Mouse (Mus musculus) midbrain, embryonic 16.5 days (tissue): ENCODE measurements around the gene Setd2. TPM values are rescaled to one million over a fixed set of nuclear protein-coding genes. Genes with fewer than 3 reads are reported as not detected.

Experiments used
- ATAC-seq: fragments of 200-750 bp; cut with Nextera tagmentation; 2 replicates; pipeline ENCODE4 v1.8.0; 2017; ENCODE audit warnings: moderate TSS enrichment
- H3K27ac ChIP-seq: fragments of 300-500 bp; sonication (generic); 2 replicates; pipeline ENCODE4 v1.5.1; 2014; ENCODE audit warnings: mild to moderate bottlenecking, low read length, mixed read lengths
- H3K27me3 ChIP-seq: fragments of 300-500 bp; sonication (generic); 2 replicates; pipeline ENCODE4 v1.6.1; 2014; ENCODE audit warnings: low read depth, low read length, mixed read lengths; ENCODE audit not compliant: control insufficient read depth, insufficient read depth
- H3K36me3 ChIP-seq: fragments of 300-500 bp; sonication (generic); 2 replicates; pipeline ENCODE4 v1.6.1; 2014; ENCODE audit warnings: mild to moderate bottlenecking, low read length, moderate library complexity, mixed read lengths; ENCODE audit not compliant: control insufficient read depth, insufficient read depth
- H3K4me1 ChIP-seq: fragments of 300-500 bp; sonication (generic); 2 replicates; pipeline ENCODE4 v1.6.1; 2014; ENCODE audit warnings: mild to moderate bottlenecking, low read length, mixed read lengths; ENCODE audit not compliant: control insufficient read depth, insufficient read depth
- H3K4me2 ChIP-seq: fragments of 300-500 bp; sonication (generic); 2 replicates; pipeline ENCODE4 v1.6.1; 2014; ENCODE audit warnings: mild to moderate bottlenecking, low read length, mixed read lengths
- H3K4me3 ChIP-seq: fragments of 300-500 bp; sonication (generic); 2 replicates; pipeline ENCODE4 v1.5.1; 2014; ENCODE audit warnings: low read depth, mild to moderate bottlenecking, low read length, moderate library complexity, mixed read lengths
- H3K9ac ChIP-seq: fragments of 300-500 bp; sonication (generic); 2 replicates; pipeline ENCODE4 v1.6.1; 2014; ENCODE audit warnings: low read depth, low read length, mixed read lengths
- H3K9me3 ChIP-seq: fragments of 300-500 bp; sonication (generic); replicated peaks from 2 replicates; pipeline ENCODE4 v1.6.1; 2014; ENCODE audit warnings: mild to moderate bottlenecking, low read length, mixed read lengths; ENCODE audit not compliant: control insufficient read depth, poor library complexity, severe bottlenecking
- WGBS: fragments of 180-500 bp; shearing (Covaris S2); extraction: QIAGEN DNeasy Blood & Tissue Kit; methylation state at CpG from one replicate; pipeline ENCODE4 v1.1.7; 2014; 5-methylcytosine and 5-hydroxymethylcytosine counted together
- polyA plus RNA-seq: library from polyadenylated mRNA; unstranded; fragments of >200 nt; fragmentation: Nextera tagmentation; extraction: Ambion mirVana; gene quantifications from 2 replicates; pipeline ENCODE4 v1.2.1, GENCODE M21; 2015

Setd2 gene
- polyA plus RNA-seq, 1 experiment from 2014 or later, result 32.6 TPM

DNA sequence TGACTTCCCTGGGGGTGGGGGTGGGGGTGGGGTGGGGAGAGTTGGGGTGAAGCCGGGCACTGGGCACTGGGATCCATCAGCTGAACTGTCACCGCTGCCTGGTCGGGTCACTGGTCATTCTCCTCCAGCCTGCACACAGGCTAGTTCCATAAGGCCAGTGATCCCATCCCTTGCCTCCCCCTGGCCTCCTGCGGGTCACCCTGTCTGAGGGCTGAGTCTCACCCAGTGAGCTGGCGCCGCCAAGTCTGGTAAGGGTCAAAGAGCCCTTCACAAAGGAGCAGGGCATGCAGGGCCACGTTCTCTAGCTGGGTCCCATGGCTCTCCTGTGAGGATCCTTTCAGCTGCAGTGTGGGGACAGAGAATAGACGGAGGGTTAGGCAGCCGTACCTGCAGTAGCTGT lies 111.4 kb downstream of the Setd2 start:
- ATAC-seq, result no peak
- H3K27ac ChIP-seq, result no peak overlapping the region
- 0 out of 2 replicates have a peak, but pooled peaks cover 2% of the 10 kb centered on the region for H3K4me1 ChIP-seq
- H3K9me3 ChIP-seq, result no peaks in the 10 kb centered on the region
- 73% methylated on average over 9 of the region's 9 CpGs for WGBS
- no peaks in the 10 kb centered on the region for H3K27me3 ChIP-seq
- H3K36me3 ChIP-seq, result no peaks in the 10 kb centered on the region
- no peak overlapping the region for H3K4me2 ChIP-seq
- H3K4me3 ChIP-seq, result no peak overlapping the region
- H3K9ac ChIP-seq, result no peak overlapping the region

GRCm38 (mm10) chr9:110644295-110644694 lies 111.9 kb downstream of the Setd2 start:
- Histone ChIP-seq H3K4me2 (no peak overlapping the region), H3K4me1 (peaks cover 5% of the 10 kb centered on the region), H3K36me3 (no peaks in the 10 kb centered on the region), H3K4me3 (no peak overlapping the region), H3K27me3 (no peaks in the 10 kb centered on the region), H3K27ac (no peak overlapping the region), H3K9me3 (no peaks in the 10 kb centered on the region), H3K9ac (no peak overlapping the region)
- no peak for ATAC-seq
- WGBS, result 81% methylated on average over 10 of the region's 10 CpGs

- Histone ChIP-seq H3K4me1 (peaks cover 12% of the 10 kb centered on the region), H3K27ac (no peak overlapping the region), H3K27me3 (no peaks in the 10 kb centered on the region), H3K9ac (no peak overlapping the region), H3K36me3 (no peaks in the 10 kb centered on the region), H3K4me2 (no peak overlapping the region), H3K4me3 (no peak overlapping the region), H3K9me3 (no peaks in the 10 kb centered on the region)
- ATAC-seq, result no peak
- WGBS, result 88% methylated on average over 9 of the region's 9 CpGs
Observed at GRCm38 (mm10) chr9:110645219-110645618, 112.8 kb downstream of the Setd2 start.

- peak; percentile 59 for ATAC-seq
- Histone ChIP-seq H3K4me3 (no peak overlapping the region), H3K9me3 (no peaks in the 10 kb centered on the region), H3K27ac (peak overlapping the region; percentile 75), H3K4me1 (peaks cover 35% of the 10 kb centered on the region), H3K4me2 (no peak overlapping the region), H3K36me3 (no peaks in the 10 kb centered on the region), H3K9ac (no peak overlapping the region), H3K27me3 (peaks cover 2% of the 10 kb centered on the region; the same call in 1 of the 2 replicates)
Observed at GRCm38 (mm10) chr9:110649775-110650174, 117.4 kb downstream of the Setd2 start.

DNA sequence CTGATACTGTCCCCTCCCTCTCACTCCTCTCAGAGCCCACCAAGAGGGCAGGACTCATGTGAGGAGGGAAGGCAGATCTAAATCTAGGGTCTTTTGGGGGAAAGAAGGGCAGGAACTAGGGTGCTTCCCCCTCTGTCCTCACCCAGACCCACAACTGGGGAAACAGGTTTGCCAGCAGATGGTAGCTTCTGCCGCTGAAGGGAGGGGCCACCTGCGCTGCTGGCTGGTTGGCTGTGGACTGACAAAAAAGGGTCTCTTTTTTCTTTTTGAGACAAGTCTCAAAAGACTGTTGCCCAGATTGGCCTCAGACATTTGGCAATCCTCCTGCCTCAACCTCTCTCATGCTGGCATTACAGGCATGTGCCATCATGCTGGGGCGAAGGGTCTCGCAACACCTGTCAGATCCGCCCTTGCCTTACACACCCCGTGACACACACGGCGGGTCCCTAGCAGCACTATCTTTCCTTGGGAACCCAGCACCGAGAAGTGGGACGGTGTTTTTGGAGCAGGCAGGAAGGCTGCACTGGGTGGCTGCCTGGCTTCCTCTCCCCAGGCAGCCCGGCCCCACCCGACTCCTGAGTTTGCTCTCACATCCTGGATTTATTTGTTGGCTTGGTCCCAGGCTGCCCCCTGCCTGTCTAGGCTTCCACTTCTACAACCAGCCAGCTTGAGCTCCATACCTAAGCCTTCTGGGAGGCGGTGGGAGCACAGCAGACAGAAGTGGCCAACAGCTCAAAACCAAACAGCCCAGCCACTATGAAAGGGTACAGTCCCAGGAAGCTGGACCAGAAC lies 119.7 kb downstream of the Setd2 start:
- WGBS, result 42% methylated on average over 13 of the region's 13 CpGs
- Histone ChIP-seq H3K4me3 (no peak overlapping the region), H3K27me3 (peaks cover 2% of the 10 kb centered on the region; the same call in 1 of the 2 replicates), H3K36me3 (no peaks in the 10 kb centered on the region), H3K9ac (peak overlapping the region; percentile 2; the same call in 1 of the 2 replicates), H3K9me3 (no peaks in the 10 kb centered on the region), H3K27ac (no peak overlapping the region), H3K4me2 (peak overlapping the region; percentile 94), H3K4me1 (peaks cover 44% of the 10 kb centered on the region)
- no peak for ATAC-seq

- Histone ChIP-seq H3K4me1 (peaks cover 52% of the 10 kb centered on the region), H3K9ac (peak overlapping the region; percentile 80), H3K27me3 (peaks cover 2% of the 10 kb centered on the region; the same call in 1 of the 2 replicates), H3K27ac (no peak overlapping the region), H3K4me2 (peak overlapping the region; percentile 94), H3K36me3 (no peaks in the 10 kb centered on the region), H3K4me3 (peak overlapping the region; percentile 75), H3K9me3 (no peaks in the 10 kb centered on the region)
- WGBS, result 20% methylated on average over 14 of the region's 14 CpGs
- ATAC-seq, result no peak
Observed at GRCm38 (mm10) chr9:110652963-110653654, 120.7 kb downstream of the Setd2 start.

DNA sequence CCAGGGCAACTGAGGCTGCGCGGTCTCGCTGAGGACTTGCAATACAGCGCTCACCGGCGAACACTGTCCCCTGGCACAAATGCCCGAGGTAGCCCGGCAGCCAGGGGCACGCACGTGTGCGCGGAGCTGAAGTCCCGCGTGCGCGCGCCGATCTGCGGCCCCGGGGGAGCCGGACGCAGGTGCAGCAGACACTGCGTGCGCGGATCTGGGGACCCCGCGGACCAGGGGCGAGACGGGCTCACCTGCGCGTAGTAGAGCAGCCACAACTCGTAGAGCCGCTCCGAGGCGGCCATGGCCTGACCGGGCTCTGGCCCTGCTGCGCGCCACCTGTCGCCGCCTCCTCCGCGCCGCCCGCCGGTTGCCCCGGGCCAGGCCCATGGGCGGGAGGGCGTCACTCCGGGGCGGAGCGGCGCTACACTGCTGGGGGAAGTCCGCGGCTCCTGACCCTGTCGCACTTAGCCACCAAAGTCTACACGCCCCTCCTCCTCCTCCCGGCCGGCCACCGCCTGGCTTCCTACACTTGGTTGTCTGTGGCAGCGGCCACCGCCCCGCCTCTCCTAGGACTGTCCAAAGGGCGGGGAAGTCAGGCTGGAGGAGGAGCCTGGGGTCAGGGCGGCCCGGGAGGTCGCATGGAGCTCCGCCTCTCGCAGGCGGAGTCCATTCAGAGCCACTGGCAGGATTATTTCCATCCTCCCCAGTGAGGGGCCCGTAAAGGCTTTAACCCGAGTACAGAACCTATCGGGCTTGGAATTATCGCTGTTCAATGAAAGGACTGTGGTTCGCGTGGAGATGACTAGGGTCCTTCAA lies 121.5 kb downstream of the Setd2 start, which contains the start of gene Nbeal2:
Nbeal2 (minus strand) TSS at position 507 of the 807 bp plus-strand sequence.
- peak; percentile 41 for ATAC-seq
- H3K27me3 ChIP-seq, result peaks cover 2% of the 10 kb centered on the region; the same call in 1 of the 2 replicates
- peak within 1 kb of the TSS; percentile 80 for H3K9ac ChIP-seq
- H3K4me1 ChIP-seq, result peaks cover 50% of the 10 kb centered on the region
- H3K9me3 ChIP-seq, result no peaks in the 10 kb centered on the region
- peak within 1 kb of the TSS; percentile 75 for H3K4me3 ChIP-seq
- no peaks in the 10 kb centered on the region for H3K36me3 ChIP-seq
- peak within 1 kb of the TSS; percentile 39; the same call in 1 of the 2 replicates for H3K27ac ChIP-seq
- H3K4me2 ChIP-seq, result peak within 1 kb of the TSS; percentile 94
- WGBS, result under 1% methylated on average over 72 of the region's 75 CpGs

DNA sequence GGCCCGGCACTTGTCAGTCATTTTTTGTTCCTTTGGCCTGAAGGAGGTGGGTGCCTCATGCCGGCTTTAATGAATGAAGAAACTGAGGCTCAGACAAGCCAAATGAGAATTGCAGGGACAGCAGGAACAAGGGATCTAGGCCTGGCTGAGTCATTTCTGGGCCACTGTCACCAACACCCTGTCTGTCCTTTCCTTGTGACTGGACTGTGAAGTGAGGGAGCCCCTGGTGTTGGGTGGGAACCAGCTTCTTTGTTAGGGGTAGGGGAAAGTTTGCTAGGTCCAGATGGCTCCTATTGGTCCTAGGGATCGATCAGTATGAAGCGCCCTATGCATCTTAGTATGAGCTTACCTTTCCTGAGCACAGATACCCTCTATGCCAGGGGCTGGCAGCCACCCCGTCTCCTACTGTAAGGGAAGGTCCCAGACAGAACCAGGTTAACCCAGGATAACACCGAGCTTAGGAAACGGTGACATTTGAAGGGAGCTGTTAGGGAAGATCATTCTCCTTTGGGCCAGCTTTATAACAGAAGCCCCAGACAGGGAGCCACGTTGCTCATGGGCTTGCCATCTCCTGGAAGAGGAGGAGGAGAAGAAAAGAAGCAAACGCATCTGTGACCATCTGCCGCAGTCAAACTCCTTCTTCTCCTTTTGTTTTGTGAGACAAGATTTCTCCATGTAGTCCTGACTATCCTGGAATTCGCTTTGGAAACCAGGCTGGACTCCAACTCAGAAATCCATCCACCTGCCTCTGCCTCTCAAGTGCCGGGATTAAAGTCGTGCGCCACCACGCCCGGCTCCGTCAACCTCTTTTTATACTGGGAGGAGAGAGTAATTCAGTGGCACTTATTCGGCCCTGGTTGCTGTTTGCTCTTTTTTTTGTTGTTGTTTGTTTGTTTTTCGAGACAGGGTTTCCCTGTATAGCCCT lies 122.6 kb downstream of the Setd2 start:
- H3K27me3 ChIP-seq, result peaks cover 2% of the 10 kb centered on the region; the same call in 1 of the 2 replicates
- peaks cover 42% of the 10 kb centered on the region; the same call in 1 of the 2 replicates for H3K4me1 ChIP-seq
- peak overlapping the region; percentile 80 for H3K9ac ChIP-seq
- peak overlapping the region; percentile 94 for H3K4me2 ChIP-seq
- peak overlapping the region; percentile 39; the same call in 1 of the 2 replicates for H3K27ac ChIP-seq
- 81% methylated on average over 19 of the region's 19 CpGs for WGBS
- H3K9me3 ChIP-seq, result no peaks in the 10 kb centered on the region
- H3K36me3 ChIP-seq, result no peaks in the 10 kb centered on the region
- H3K4me3 ChIP-seq, result no peak overlapping the region; the same call in 1 of the 2 replicates
- ATAC-seq, result no peak
